Mouse (Mus musculus) liver, embryonic 14.5 days (tissue): ENCODE measurements around the gene 4930558K02Rik.

Experiments
- CTCF ChIP-seq: IDR thresholded peaks from 2 replicates; pipeline ENCODE4 v1.5.1; 2016; ENCODE audit warnings: antibody characterized with exemption, low read depth, control low read depth
- EP300 ChIP-seq: IDR thresholded peaks from 2 replicates; pipeline ENCODE4 v1.6.1; 2016; ENCODE audit warnings: antibody characterized with exemption, low read depth

DNA sequence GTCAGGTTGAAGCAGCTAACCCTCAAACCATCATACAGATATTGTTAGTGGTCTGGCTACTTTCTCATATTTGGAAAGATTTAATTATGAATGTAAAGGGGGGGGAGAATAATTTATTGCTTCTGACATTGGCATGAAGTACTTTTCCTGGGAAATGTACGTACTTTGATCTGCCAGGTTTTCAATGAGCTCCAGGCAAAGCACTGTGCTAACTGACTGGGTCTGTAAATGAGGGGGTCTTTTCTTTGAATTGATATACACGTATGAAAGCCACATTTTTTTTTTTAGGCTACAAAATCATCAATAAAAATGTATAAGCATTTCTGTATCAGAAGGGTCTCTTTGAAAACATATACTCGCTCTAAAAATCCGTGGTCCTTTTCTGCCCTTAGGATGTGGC is 41.3 kb upstream of the 4930558K02Rik start:
- TF ChIP-seq EP300 (no peak), CTCF (no peak)
